Comparison of ENCODE assay signal across 25 mouse cellular contexts in the genomic region with DNA sequence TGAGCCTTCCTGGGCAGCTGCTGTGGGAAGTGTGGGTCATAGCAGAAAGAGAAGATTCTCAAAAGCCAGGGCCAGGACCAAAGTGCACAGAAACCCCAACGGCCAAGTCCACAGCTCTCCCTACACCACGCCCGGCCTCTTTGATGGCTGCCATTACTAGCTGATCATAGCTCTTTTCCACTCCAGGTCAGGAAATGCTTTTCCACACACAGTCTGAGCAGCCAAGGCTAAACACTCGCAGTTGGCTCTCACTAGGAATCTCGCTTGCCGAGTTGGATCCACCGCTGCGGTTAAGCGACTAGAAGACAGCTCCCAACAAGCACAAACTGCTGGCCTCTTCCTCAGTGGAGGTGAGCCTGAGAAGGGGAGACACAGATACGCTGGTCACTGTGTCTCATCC. TPM values are rescaled to one million over a fixed set of nuclear protein-coding genes. Genes with fewer than 3 reads are reported as not detected.
DNase-seq lines count a peak whose midpoint lies in the region; ATAC-seq lines count a peak whose summit lies in the region.
"Had no signal": no experiment of that assay in that cellular context is flagged by ENCODE, and none has a peak within 500 bp of the region (broad histone marks: within the 10 kb centered on the region; RNA-seq: fewer than 3 reads in every experiment).

No protein-coding gene starts in this region.

- no peak overlapping the region for H3K27ac ChIP-seq in heart, embryonic 12.5 days (ENCODE audit: poor library complexity, severe bottlenecking)
- H3K27ac ChIP-seq in midbrain, embryonic 11.5 days (ENCODE audit: low read depth, low read length): no peak overlapping the region
- H3K27ac ChIP-seq: embryonic facial prominence, embryonic 13.5 days; embryonic facial prominence, embryonic 15.5 days; forebrain, embryonic 13.5 days; forebrain, embryonic 15.5 days had no signal

- intact Hi-C loops in gastrocnemius, postnatal 14 days (cut with DNase I; ENCODE audit: low total_unique reads): no loop called here

- H3K27me3 ChIP-seq in heart, embryonic 12.5 days (replicated peaks): no peaks in the 10 kb centered on the region
- H3K27me3 ChIP-seq in midbrain, embryonic 11.5 days (ENCODE audit: control insufficient read depth, insufficient read depth, low read length): no peaks in the 10 kb centered on the region
- H3K27me3 ChIP-seq: embryonic facial prominence, embryonic 13.5 days; embryonic facial prominence, embryonic 15.5 days; forebrain, embryonic 13.5 days; forebrain, embryonic 15.5 days had no signal

- peaks cover 8% of the 10 kb centered on the region; the same call in 1 of the 2 replicates for H3K9me3 ChIP-seq in heart, embryonic 12.5 days (replicated peaks)
- H3K9me3 ChIP-seq in midbrain, embryonic 11.5 days (ENCODE audit: control insufficient read depth, low read length): no peaks in the 10 kb centered on the region
- H3K9me3 ChIP-seq: embryonic facial prominence, embryonic 13.5 days; embryonic facial prominence, embryonic 15.5 days; forebrain, embryonic 15.5 days had no signal

- no peaks in the 10 kb centered on the region for H3K36me3 ChIP-seq in heart, embryonic 12.5 days
- no peaks in the 10 kb centered on the region for H3K36me3 ChIP-seq in midbrain, embryonic 11.5 days (ENCODE audit: control insufficient read depth, insufficient read depth, low read length)
- H3K36me3 ChIP-seq: embryonic facial prominence, embryonic 13.5 days; embryonic facial prominence, embryonic 15.5 days; forebrain, embryonic 15.5 days had no signal

- H3K4me3 ChIP-seq in heart, embryonic 12.5 days: no peak overlapping the region
- no peak overlapping the region for H3K4me3 ChIP-seq in midbrain, embryonic 11.5 days (ENCODE audit: low read depth, low read length)
- H3K4me3 ChIP-seq: embryonic facial prominence, embryonic 13.5 days; embryonic facial prominence, embryonic 15.5 days; erythroblast, embryonic 14.5 days; forebrain, embryonic 13.5 days; forebrain, embryonic 15.5 days had no signal

- WGBS in heart, embryonic 12.5 days: 75% methylated on average over 10 of the region's 10 CpGs
- WGBS in midbrain, embryonic 11.5 days: 89% methylated on average over 10 of the region's 10 CpGs

- ATAC-seq in heart, embryonic 12.5 days (ENCODE audit: insufficient number of reproducible peaks, low FRiP score): no peak
- no peak for ATAC-seq in midbrain, embryonic 11.5 days (ENCODE audit: low FRiP score)
- ATAC-seq: forebrain, embryonic 13.5 days; forebrain, embryonic 15.5 days had no signal

- H3K4me1 ChIP-seq in heart, embryonic 12.5 days (replicated peaks): peaks cover 8% of the 10 kb centered on the region
- H3K4me1 ChIP-seq in midbrain, embryonic 11.5 days (ENCODE audit: control insufficient read depth, insufficient read depth, low read length): no peaks in the 10 kb centered on the region
- H3K4me1 ChIP-seq: embryonic facial prominence, embryonic 13.5 days; embryonic facial prominence, embryonic 15.5 days; forebrain, embryonic 13.5 days; forebrain, embryonic 15.5 days had no signal

- H3K4me2 ChIP-seq in heart, embryonic 12.5 days: no peak overlapping the region
- no peak overlapping the region for H3K4me2 ChIP-seq in midbrain, embryonic 11.5 days
- H3K4me2 ChIP-seq: embryonic facial prominence, embryonic 13.5 days; embryonic facial prominence, embryonic 15.5 days; forebrain, embryonic 13.5 days; forebrain, embryonic 15.5 days had no signal

- H3K9ac ChIP-seq in heart, embryonic 12.5 days: no peak overlapping the region
- H3K9ac ChIP-seq in midbrain, embryonic 11.5 days (ENCODE audit: low read length): no peak overlapping the region
- H3K9ac ChIP-seq: embryonic facial prominence, embryonic 13.5 days; embryonic facial prominence, embryonic 15.5 days; forebrain, embryonic 13.5 days; forebrain, embryonic 15.5 days had no signal

- DNase-seq in gastrocnemius, postnatal 14 days: peak; percentile 25
- no peak for DNase-seq in gastrocnemius, adult 18-20 months (ENCODE audit: low spot score)
- DNase-seq in heart, adult 18-20 months: peak; percentile 36 to 48
- DNase-seq in fibroblast of lung, adult 2 months (ENCODE audit: low read depth): peak; percentile 83
- DNase-seq in gastrocnemius, postnatal 25 days: peak; percentile 50
- DNase-seq in left cerebral cortex, adult 18-20 months (ENCODE audit: low spot score in 2 of 2): no peak
- DNase-seq in midbrain, embryonic 11.5 days (ENCODE audit: low spot score, missing footprints): no peak
- DNase-seq: adrenal gland, adult 2 months; adrenal gland, postnatal 10 days; adrenal gland, postnatal 25 days; cerebellum, adult 11 months; cerebellum, adult 18-20 months; cerebellum, adult 8-10 months; cerebellum, adult 9-11 months; cerebellum, postnatal 14 days; cerebellum, postnatal 36 days; embryo, embryonic 11 days had no signal

RNA-seq across cellular contexts. Expression of a gene that starts 10.3 kb away (rescaled TPM):
- total RNA-seq in gastrocnemius, postnatal 14 days (2021): 10 to 100 TPM; 18.6 to 20.6 TPM
- 1 to 10 TPM; 7.2 to 8.2 TPM for total RNA-seq in gastrocnemius, adult 18-20 months (2021)
- 10 to 100 TPM; 11.8 to 13.1 TPM for total RNA-seq in heart, adult 18-20 months (2021)
- 21.7 and 24.2 TPM in 2 replicates for polyA plus RNA-seq in heart, embryonic 12.5 days (2016; fragmentation: Nextera tagmentation; extraction: Ambion mirVana)
- total RNA-seq in gastrocnemius, postnatal 25 days (2021): 1 to 10 TPM; 9.4 TPM
- 1 to 10 TPM; 4.8 to 6.4 TPM for total RNA-seq in left cerebral cortex, adult 18-20 months (2021)
- 9.2 and 9.6 TPM in 2 replicates for polyA plus RNA-seq in midbrain, embryonic 11.5 days (2014; fragmentation: Nextera tagmentation; extraction: Ambion mirVana)
- total RNA-seq: common myeloid progenitor, adult 5-6 weeks; MEL had no signal
- polyA plus RNA-seq: erythroblast, embryonic 14.5 days had no signal

Comparison
In these comparisons a context has a peak if more than half of its experiments do, and no peak if none do; other contexts are left out.
1. DNase-seq: peak in gastrocnemius, postnatal 14 days (single experiment), heart, adult 18-20 months (2 of 2), fibroblast of lung, adult 2 months (single experiment) and gastrocnemius, postnatal 25 days (single experiment); none in gastrocnemius, adult 18-20 months (single experiment), left cerebral cortex, adult 18-20 months (0 of 2) and midbrain, embryonic 11.5 days (single experiment).